In the genomic region with DNA sequence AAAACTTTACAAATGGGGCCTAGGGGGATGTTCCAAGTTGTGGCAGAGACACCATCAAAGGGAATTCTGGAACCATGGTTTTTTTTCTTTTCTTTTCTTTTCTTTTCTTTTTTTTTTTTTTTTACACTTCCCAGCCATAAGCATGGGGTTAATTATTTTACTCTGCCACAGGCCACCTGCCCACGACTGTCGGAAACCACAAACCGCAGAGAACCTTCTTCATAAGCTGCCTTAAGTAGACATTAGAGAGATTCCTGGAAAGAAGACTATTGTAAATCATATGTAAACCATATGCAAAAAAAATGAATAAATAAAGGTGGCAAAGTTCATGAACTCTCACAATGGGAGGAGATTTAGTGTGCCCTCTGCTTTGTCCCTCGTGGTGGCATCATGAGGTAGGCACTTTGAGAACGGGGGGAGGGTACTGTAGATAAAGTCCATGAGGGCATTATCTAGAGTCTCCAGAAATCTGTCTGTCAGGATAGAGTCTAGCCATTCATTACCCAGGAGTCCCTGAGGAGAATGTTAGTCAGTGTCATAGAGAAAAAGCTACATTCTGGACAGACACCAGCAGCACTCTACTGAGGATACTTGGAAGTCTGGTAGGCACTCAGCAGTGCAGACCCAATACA, we compare ENCODE assay signal across 13 mouse cellular contexts. TPM values are rescaled to one million over a fixed set of nuclear protein-coding genes. Genes with fewer than 3 reads are reported as not detected.
DNase-seq lines count a peak whose midpoint lies in the region; ATAC-seq and TF ChIP-seq lines count a peak whose summit lies in the region.
"Had no signal": no experiment of that assay in that cellular context is flagged by ENCODE, and none has a peak within 500 bp of the region (broad histone marks: within the 10 kb centered on the region; RNA-seq: fewer than 3 reads in every experiment).

No protein-coding gene starts in this region.

- H3K27me3 ChIP-seq in lung, embryonic 14.5 days (ENCODE audit: insufficient read depth, low read length) = no peaks in the 10 kb centered on the region
- no peaks in the 10 kb centered on the region for H3K27me3 ChIP-seq in megakaryocyte, embryonic 14.5 days (replicated peaks)
- H3K27me3 ChIP-seq: limb, embryonic 15.5 days had no signal

- intact Hi-C loops in gastrocnemius, postnatal 36 days (cut with DNase I) = no loop called here

- H3K4me1 ChIP-seq in lung, embryonic 14.5 days (ENCODE audit: insufficient read depth) = no peaks in the 10 kb centered on the region
- H3K4me1 ChIP-seq in bone marrow, adult 2 months (ENCODE audit: control insufficient read depth, insufficient read depth, low read length) = peaks cover 1% of the 10 kb centered on the region; the same call in 1 of the 2 replicates
- H3K4me1 ChIP-seq in megakaryocyte, embryonic 14.5 days = peaks cover 82% of the 10 kb centered on the region
- H3K4me1 ChIP-seq: limb, embryonic 15.5 days had no signal

- no peaks in the 10 kb centered on the region for H3K9me3 ChIP-seq in lung, embryonic 14.5 days (ENCODE audit: low read depth, low read length)
- H3K9me3 ChIP-seq in megakaryocyte, embryonic 14.5 days = no peaks in the 10 kb centered on the region
- H3K9me3 ChIP-seq: forebrain, embryonic 10.5 days; limb, embryonic 15.5 days had no signal

- no peak overlapping the region for H3K9ac ChIP-seq in lung, embryonic 14.5 days
- H3K9ac ChIP-seq: limb, embryonic 15.5 days had no signal

- 76% methylated on average over 5 of the region's 5 CpGs for WGBS in lung, embryonic 14.5 days
- 18% methylated on average over 5 of the region's 5 CpGs for WGBS in bone marrow, adult 2 months

- H3K4me2 ChIP-seq in lung, embryonic 14.5 days = no peak overlapping the region
- H3K4me2 ChIP-seq: limb, embryonic 15.5 days had no signal

- no peak overlapping the region for H3K27ac ChIP-seq in lung, embryonic 14.5 days (ENCODE audit: low read depth)
- H3K27ac ChIP-seq in bone marrow, adult 2 months (ENCODE audit: control insufficient read depth, insufficient read depth, low read depth, low read length, poor library complexity) = peak overlapping the region; percentile 93
- H3K27ac ChIP-seq: forebrain, embryonic 10.5 days; limb, embryonic 15.5 days had no signal

- no peak for TF ChIP-seq POLR2A in bone marrow, adult 2 months (IDR thresholded peaks at IDR 0.05; ENCODE audit: borderline replicate concordance, control insufficient read depth, low read depth, low read length)

- H3K36me3 ChIP-seq in lung, embryonic 14.5 days (ENCODE audit: insufficient read depth) = 0 out of 2 replicates have a peak, but pooled peaks cover 9% of the 10 kb centered on the region
- peaks cover 88% of the 10 kb centered on the region for H3K36me3 ChIP-seq in megakaryocyte, embryonic 14.5 days (replicated peaks; ENCODE audit: low read length)

- TF ChIP-seq CTCF in lung, embryonic 14.5 days (IDR thresholded peaks at IDR 0.05; ENCODE audit: low read depth) = no peak
- TF ChIP-seq CTCF in bone marrow, adult 2 months (IDR thresholded peaks at IDR 0.05; ENCODE audit: control insufficient read depth, insufficient read depth, low read length) = no peak

- DNase-seq in lung, embryonic 14.5 days = no peak
- DNase-seq in lung, adult 18-20 months = no peak
- no peak for DNase-seq in gastrocnemius, postnatal 36 days
- no peak for DNase-seq in cerebellum, postnatal 36 days
- DNase-seq: embryo, embryonic 11 days; heart, postnatal 36 days; spleen, adult 18-20 months; thymus, postnatal 36 days had no signal

- peak; percentile 25; the same call in 1 of the 2 replicates for ATAC-seq in lung, embryonic 14.5 days (ENCODE audit: insufficient read depth)
- ATAC-seq in hematopoietic stem cell, adult 5-6 weeks (replicated peaks in 1 of 2; ENCODE audit: insufficient read depth in 1 of 2, low FRiP score in 2 of 2, low TSS enrichment in 1 of 2, low read depth in 1 of 2, poor library complexity in 2 of 2, severe bottlenecking in 2 of 2) = peak; percentile 53 to 56; a peak in 3 of 4 replicates

- no peak overlapping the region for H3K4me3 ChIP-seq in lung, embryonic 14.5 days (ENCODE audit: low read depth, low read length)
- H3K4me3 ChIP-seq in bone marrow, adult 2 months (replicated peaks; ENCODE audit: control insufficient read depth, low read depth, low read length) = peak overlapping the region; percentile 91
- peak overlapping the region; percentile 78 for H3K4me3 ChIP-seq in megakaryocyte, embryonic 14.5 days (replicated peaks)
- H3K4me3 ChIP-seq: forebrain, embryonic 10.5 days; limb, embryonic 15.5 days had no signal

RNA-seq across cellular contexts. Expression of a gene that starts 12.6 kb away (rescaled TPM):
- polyA plus RNA-seq in lung, embryonic 14.5 days (2014; fragmentation: Nextera tagmentation; extraction: Ambion mirVana) = 34.0 and 37.6 TPM in 2 replicates
- 21.7 and 24.3 TPM in 2 replicates for polyA plus RNA-seq in bone marrow, adult 2 months (2011; ENCODE audit: insufficient read depth, insufficient read length, low replicate concordance, missing spikeins)
- total RNA-seq in hematopoietic stem cell, adult 5-6 weeks (2017) = 32.8 and 42.8 TPM in 2 replicates
- 1.9 and 3.3 TPM in 2 replicates for polyA plus RNA-seq in megakaryocyte, embryonic 14.5 days (2012; ENCODE audit: insufficient read depth, low replicate concordance)
- 10 to 100 TPM; 11.7 to 13.9 TPM for total RNA-seq in gastrocnemius, postnatal 36 days (2021)

RNA-seq across cellular contexts. Expression of a gene that starts 37.6 kb away (rescaled TPM):
- 25.7 and 25.9 TPM in 2 replicates for polyA plus RNA-seq in lung, embryonic 14.5 days (2014; fragmentation: Nextera tagmentation; extraction: Ambion mirVana)
- polyA plus RNA-seq in bone marrow, adult 2 months (2011; ENCODE audit: insufficient read depth, insufficient read length, low replicate concordance, missing spikeins) = 14.5 and 17.5 TPM in 2 replicates
- 15.6 and 28.1 TPM in 2 replicates for total RNA-seq in hematopoietic stem cell, adult 5-6 weeks (2017)
- 10.5 and 16.0 TPM in 2 replicates for polyA plus RNA-seq in megakaryocyte, embryonic 14.5 days (2012; ENCODE audit: insufficient read depth, low replicate concordance)
- 10 to 100 TPM; 21.5 to 21.8 TPM for total RNA-seq in gastrocnemius, postnatal 36 days (2021)

RNA-seq across cellular contexts. Expression of a gene that starts 37.7 kb away (rescaled TPM):
- polyA plus RNA-seq in lung, embryonic 14.5 days (2014; fragmentation: Nextera tagmentation; extraction: Ambion mirVana) = 26.5 and 27.4 TPM in 2 replicates
- 3.5 and 3.8 TPM in 2 replicates for polyA plus RNA-seq in bone marrow, adult 2 months (2011; ENCODE audit: insufficient read depth, insufficient read length, low replicate concordance, missing spikeins)
- 27.6 and 32.4 TPM in 2 replicates for total RNA-seq in hematopoietic stem cell, adult 5-6 weeks (2017)
- 0.15 TPM in 1 of 2 replicates, not detected in the other for polyA plus RNA-seq in megakaryocyte, embryonic 14.5 days (2012; ENCODE audit: insufficient read depth, low replicate concordance)
- total RNA-seq in gastrocnemius, postnatal 36 days (2021) = 10 to 100 TPM; 13.8 to 15.4 TPM
